Mouse (Mus musculus) layer of hippocampus, adult 9-10 months (tissue): Measurements from ENCODE around the gene Gm20696.

Source experiments
- DNase-seq: peaks from one replicate; pipeline ENCODE4 v3.0.0; 2022; ENCODE audit warnings: low spot score

Gene Gm20696

DNA sequence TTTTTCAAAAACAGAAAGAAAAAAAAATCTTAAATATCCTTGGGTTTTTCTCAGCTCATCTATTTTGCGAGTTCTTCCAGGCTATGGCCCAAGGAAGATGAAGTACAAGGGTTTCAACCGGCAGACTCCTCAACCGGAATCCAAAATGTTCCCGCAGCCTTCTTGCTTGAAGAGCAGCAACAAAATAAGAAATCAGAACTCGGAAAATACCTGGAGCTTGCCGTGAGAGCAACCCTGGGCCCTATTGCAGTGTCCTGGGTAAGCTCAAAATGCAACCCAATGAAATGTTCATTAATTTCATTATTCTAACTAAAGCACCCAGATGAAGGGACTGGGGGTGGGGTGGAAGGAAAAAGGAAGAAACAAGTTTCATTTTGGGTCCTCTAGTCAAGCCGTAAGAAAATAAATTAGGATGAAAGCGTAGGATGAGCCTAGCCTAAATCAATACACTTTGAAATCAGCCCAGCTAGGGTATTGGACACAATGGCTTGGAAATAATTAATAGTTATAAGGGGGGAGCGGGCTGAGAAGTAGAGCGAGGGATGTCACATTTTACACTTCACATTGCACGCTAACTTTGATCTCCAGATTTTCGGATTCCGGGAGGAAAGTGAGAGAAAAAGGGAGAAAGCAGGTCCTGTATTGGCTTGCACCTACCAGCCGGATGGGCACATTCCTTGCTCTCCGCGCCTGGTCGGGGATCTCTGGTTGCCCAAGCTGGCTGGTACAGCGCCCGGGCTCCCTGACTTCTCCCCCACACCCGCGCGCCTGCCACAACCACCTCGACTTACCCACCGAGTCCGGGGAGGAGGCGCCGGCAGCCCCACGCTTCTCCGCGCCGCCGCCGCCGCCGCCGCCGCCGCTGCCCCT, 146.6 kb downstream of the Gm20696 start:
- DNase-seq = no peak

DNA sequence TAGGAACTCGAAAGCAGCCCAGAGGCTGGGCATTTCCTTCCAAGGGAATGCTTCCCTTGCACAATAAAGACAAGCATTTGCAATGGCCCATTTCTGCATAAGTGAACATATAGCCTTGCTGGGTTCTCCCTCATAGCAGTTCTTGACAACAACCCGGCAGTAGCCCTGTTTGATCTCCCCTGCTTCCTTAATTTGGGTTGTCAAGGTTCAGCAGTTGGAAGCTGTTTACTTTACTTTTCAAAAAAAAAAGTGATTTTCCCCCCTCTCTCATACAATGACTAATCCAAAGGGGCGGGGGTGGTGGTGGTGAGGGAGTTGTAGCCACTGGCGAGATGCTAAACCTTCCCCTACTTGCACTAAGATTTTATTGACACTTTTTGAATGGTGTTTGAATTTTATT, 147.5 kb downstream of the Gm20696 start:
- no peak for DNase-seq

DNA sequence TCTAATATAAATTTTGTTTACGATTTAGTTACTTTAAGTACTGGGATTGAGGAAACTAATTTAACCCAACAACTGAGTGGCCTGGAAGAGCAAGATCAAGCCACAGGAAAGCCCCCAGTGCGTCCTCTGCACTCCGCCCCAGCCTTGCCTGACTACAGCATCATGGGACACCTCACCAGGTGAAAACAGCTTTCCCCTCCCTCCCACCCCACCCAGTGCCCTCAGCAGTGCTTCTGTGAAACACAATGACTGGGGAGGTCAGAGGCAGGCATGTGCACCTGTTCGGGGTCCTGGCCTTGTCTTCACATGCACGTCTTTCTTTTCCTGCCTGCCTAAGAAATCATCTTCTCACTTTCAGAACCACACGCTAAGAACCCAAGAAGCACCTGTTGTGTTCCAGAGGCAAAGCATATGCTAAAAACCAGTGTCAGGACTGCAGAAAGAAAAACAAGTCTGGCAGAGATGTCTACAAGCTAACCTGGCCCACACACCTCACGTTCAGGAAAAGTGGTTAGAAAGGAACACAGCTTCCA, 150.9 kb downstream of the Gm20696 start:
- no peak for DNase-seq

DNA sequence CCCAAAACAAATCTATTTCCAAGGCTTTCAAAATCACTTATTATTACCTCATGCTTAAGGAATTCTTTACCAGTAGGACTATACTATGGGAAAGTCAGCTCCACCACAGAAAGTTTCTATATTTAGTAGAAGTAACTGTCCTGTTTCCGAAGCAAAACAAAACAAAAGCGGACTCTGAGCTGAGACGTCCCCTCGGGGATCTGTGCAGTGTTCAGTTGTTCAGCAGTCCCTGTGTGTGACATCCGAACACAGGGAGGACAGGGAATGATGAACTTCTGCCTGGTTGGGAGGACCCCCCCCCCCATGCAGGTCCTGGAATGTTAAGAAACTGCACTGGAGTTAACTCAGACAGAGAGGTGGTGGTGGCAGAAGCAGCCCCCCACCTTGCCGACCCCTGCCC, 154.7 kb downstream of the Gm20696 start:
- no peak for DNase-seq

DNA sequence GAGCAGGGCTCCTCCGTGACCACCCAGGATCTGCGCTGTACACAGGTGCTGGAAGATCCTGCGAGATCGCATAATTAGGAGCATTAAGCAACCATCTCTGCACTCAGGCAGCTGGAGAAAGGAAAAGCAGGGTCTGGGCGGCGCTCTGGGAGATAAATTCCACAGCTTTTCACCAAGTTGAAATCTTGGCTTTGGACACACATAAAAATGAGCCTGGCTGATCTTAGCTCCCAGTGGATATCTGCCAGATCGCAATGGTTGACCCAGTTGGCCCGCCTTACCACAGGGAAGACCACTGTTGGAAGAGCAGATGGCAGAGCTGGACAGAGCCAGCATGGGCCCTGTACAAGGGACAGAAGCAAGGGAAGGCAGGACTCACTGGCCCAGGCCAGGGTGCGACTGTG, 157.4 kb downstream of the Gm20696 start:
- no peak for DNase-seq

DNA sequence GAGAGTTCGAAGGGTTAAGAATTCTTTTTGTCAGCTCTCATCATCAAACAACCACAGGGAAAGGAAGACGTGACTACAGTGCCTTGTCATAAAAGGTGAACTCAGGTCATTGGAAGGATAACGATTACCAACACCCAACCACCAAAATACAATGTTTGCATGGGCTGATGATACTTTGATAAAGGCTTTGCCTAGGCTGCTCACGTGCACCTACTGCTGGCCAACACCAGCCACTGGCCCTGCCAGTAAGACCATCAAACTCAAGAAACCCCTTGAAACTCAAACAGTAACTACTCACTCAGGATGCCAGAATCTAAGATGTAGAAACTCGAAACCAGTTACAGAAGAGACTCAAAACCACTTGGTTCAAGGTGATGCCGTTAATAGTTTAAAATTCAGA, 159.8 kb downstream of the Gm20696 start:
- DNase-seq = no peak

DNA sequence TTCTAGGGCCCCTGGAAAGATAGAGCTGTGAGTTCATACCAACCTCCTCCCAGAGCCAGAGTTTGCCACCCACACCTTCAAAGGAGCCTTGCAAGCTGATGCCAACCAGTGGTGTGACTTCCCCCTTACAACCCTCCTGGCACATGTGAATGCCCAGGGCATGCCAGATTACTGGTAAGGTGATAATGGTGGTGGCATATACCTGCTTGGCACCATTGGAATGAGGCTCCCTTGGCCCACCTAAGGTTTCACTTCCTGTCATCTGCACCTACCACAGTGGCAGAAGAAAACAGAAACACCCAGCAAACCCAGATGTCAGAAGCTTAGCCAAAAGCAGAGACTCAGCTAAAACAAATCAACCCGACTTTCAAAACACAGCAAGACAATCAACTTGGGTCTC, 162.9 kb downstream of the Gm20696 start:
- DNase-seq = no peak

DNA sequence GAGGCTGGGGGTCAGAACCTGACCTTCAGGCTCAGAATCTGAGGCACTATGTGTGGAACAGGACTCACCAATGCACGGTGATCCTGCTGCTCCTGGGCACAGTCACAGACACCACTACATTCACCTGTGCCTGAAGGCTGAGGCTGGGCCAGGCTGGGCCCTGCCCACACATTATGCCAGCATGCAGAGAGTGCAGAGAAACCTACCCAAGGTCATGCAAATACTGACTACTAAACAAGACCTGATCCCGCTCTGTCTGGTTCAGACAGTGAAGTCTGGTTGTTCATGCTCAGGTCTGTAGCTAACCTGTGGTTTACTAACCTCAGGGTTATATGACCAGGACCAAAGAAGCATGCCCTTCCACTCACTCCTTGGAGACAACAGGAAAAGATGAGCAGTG, 163.9 kb downstream of the Gm20696 start:
- DNase-seq = no peak

DNA sequence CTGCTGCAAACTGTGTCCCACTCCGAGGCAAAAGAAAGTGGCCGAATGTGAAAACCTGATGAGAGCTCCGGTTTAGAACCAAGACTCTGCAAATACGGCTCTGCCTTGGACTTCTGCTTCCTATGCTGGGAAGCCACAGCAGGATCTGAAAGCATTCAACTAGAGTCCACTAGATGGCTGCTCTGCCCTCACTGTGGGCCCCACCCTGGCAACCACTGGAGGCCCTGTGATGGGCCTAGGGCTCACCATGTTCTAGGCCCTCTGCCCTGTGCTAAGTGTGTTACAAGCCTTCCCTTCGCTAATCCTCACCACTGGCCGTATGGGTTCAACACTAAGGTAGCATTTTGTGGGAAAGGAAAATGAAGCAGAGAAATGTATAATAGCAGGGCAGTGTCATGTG, 164.3 kb downstream of the Gm20696 start:
- DNase-seq = no peak

DNA sequence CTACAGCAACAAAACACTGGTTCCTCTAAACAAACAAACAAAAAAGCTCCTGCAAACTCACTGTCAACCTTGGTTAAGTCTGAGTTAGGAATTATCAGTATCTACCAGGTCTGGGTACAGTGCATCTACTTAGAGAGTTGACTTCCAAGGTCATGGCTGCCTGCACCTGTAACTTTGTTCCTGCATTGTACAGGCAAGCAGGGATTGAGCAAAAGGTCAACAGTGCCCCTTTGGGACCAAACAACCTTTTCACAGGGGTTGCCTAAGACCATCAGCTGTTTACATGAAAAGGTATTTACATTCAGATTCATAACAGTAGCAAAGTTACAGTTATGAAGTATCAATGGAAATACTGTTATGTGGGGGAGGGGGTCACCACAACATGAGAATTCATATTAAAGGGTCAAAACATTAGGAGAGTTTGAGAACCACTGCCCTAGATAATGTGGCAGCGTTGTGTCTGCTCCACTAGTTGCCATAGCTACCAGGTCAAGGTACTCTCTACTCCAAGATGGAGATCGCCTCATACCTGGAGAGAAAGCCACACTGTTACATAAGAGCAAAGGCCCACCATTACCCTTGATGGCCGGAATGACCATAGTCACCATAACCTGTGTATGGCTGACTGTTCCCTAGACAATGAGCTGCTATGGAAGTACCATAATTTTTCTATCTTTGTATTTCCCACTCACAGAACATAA, 165.9 kb downstream of the Gm20696 start:
- no peak for DNase-seq

DNA sequence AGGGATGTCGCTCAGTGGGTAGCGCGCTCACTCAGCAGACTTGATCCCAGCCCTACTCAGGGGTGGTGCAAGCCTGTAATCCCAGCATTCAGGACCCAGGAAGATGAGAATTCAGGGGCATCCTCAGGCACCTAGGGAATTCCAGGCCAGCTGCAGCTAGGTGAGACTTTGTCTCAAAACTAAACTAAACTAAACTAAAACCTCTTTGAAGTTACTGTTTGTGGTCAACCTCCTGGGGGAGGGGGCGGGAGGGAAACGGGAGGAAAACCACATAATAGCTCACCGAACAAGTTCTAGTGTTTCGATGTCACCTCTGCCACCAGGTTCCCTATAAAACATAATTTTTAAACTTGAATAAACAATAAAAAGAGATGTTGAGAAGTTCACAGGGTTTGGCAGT, 168.5 kb downstream of the Gm20696 start:
- DNase-seq = no peak

DNA sequence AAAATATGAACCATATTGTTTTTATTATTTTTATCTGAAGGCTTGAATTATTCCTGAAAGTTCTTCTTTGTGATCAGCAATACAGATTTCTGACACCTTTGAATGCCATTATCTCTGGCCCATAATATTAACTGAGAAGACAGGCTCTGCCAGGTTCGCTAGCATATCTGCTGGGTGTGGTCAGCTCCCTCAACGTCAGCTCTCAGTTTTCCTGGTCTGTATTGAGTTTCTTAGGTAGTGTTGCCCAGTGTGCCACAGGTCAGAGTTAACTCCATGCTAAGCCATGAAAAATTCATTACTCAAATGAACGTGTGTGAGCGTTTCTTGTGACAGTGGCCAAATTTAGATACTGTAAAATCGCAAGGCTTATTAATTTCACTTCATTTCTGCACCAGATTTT, 170.5 kb downstream of the Gm20696 start:
- DNase-seq = no peak

DNA sequence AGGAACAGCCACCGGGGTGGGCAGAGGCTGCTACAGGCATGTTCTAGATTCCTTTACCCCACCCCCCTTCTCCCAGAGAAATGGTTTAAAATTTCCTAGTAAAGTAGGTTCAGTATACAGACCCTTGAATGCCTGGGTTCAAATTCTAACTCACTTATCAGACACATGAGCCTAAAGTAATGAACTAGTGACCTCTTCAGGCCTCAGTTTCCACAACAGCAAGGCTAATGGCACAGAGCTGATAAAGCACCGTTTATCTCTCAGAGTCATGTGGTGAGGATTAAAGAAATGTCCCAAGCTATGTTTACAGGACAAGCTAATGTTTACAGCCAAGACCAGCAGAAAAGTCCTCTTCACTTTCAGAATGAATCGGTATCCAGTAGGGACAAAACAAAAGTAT, 173.7 kb downstream of the Gm20696 start:
- DNase-seq = no peak

DNA sequence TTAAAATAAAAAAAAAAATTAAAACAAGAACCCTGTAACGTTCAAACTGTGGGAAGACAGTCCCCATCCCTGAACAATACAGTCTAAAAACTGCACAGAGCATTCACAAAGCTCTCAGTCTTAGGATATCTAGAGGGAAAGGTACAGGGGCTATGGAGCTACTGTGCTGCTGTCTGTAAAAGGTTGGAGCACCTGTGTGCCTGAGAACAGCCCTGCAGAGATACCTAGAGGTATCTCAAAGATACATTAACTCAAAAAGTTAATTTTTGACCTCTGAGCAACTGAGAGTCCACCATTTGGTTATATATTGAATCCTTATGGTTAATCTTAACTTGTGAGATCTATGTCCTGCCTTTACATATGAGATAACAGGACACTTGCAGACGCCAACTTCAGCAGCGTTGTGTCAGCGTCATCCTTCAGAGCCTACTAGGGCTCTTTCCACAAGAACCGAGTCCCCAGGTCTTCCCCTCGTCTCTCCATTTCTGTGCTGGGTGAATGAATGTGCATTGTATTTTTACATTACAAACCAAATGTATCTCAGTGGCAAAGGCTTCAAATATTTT, 174.5 kb downstream of the Gm20696 start:
- no peak for DNase-seq

DNA sequence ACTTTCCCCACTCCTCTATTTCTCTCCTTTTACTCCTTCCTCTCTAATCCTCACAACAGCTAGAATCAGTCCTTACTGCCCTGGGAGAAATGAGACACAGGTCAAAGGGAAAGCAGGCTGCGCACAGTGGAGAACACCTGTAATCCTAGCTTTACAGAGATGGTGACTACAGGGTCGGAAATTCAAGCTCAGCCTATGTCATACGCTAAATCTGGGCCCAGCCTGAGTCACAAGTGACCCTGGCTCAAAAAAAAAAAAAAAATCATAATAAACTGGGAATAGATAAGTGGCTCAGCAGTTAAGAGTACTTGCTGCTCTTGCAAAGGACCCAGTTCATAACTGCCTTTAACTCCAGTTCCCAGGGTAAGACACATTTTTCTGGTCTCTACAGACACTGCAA, 175.5 kb downstream of the Gm20696 start:
- DNase-seq = no peak

DNA sequence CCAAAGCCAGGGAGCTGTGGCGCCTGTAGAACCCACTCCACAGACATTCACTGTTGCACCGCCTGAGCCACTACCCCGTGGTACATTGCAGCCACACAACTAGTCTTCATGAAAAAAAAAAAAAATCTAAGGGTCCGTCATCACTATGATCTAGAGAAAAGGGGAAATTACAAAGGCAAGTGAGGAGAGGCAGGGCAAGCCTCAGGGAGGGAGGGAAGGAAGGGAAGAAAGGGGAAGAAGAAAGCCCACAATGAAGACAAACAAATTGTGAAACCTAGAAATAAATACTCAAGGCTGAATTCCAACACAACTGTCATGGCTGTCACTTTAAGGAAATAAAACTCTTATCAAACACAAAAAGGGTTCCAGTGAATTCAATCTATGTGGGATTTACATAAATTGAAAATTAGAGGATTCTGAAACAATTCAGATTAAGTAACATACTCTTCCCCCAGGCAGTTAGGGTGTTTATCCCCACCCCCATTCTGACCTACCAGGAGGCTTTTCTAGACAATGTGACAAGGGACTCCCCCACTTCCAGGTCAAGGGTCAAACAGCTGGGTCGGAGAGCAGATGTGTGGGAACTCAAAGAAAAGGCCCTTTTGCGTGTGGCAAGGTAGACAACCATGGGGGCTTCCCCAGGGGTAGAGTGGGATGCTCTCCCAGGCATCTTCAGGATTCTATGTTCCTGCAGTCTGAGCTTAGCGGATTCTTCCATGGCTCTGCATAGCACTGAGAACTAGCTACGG, 176.5 kb downstream of the Gm20696 start:
- DNase-seq = no peak

DNA sequence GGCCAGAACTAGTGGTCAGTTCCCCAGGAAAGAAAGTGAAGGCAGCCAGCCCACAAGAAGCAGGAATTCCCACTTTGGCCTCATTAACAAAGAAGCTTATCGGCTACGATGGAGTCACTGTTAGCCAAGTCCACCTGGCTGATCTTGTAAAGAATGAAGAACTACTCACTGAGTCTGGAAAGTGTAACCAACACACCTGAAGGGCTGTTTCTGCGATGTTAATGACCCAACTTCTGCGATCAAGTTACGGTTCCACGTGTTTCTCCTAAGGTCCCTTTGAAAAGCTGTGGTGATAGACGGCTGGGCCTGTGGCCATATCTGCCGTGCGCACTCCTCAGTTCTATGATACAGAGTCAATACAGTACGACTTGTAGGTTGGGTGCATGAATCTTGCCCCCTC, 177.2 kb downstream of the Gm20696 start:
- DNase-seq = no peak

DNA sequence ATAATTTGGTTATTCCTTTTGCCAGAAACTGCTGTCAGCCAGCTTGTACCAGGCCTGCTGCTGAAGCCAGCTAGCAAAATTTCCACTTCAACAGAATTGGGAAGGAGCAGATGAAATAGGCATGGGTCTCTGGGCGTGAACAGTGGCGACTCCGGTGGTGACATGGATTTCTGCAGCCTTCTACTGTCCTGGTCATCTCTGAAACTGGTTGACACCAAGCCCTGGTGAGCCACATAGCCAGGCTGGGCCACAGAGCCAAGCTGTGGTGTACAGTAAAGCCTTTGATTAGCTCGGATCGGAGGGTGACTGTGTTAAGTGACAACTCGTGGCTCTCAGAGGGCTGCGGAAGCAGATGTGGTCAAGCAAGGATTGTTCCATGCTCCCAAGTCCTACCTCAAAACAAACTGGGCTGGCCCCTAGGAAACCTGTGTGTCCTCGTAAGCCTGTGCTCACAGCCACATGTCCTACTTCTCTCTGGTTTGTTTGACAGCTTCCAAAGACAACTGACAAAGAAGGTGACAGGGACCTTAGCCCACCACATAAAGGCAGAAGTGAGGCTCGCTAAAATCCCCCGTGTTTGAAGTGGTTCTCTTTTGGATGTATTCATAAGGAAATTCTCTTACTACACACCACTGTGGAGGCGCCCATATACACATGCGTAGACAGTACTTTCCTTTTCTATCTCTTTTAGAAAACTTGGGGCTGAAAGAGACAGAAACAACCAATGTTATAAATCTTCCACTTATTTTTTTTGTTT, 180.5 kb downstream of the Gm20696 start:
- no peak for DNase-seq

DNA sequence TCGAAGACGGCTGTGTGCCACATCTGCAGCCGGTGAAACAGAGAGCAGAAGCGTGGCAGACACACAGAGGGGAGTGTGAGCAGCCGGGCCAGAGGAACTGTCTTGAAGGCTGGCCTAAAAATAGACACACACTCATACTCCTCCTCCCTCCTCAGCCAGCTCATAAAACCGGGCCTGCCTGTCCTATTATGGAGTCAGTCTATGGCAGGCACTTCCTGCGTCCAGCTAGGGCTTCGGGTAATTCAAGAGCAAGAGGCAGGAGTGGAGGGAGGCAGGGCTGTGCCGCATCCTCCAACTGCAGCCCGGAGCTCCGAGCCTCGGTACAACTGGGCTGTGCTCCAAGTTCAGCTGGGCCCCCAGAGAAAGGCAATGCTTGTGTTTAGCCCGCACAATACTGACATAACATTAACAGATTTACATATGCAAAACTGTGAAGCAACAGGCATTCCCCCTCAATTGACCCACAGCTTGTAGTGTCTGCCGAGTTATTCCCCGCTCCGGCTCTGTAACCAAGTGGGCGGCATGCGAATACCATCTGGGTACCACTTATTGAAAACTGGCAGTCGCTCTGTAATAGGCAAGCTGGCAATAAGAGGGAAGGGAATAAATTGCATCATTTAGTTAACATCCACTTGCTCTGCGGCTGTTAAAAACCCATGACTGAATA, 181.2 kb downstream of the Gm20696 start:
- peak; percentile 79 for DNase-seq

DNA sequence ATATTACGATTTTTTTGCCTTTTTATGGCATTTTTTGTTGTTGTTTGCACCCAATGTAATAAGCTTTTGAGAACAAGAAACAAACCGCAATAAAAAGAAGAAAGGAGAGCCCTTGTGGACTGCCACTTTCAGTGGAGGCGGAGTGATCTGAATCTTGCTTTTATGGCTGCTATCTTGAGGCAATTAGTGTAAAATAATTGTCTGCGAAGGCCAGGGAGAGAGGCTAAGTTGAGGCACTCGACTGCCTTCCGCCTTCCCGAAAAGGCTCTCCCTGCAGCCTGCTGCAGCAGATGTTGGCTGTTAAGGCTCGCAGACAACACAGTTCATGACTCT, 181.7 kb downstream of the Gm20696 start:
- DNase-seq = no peak

DNA sequence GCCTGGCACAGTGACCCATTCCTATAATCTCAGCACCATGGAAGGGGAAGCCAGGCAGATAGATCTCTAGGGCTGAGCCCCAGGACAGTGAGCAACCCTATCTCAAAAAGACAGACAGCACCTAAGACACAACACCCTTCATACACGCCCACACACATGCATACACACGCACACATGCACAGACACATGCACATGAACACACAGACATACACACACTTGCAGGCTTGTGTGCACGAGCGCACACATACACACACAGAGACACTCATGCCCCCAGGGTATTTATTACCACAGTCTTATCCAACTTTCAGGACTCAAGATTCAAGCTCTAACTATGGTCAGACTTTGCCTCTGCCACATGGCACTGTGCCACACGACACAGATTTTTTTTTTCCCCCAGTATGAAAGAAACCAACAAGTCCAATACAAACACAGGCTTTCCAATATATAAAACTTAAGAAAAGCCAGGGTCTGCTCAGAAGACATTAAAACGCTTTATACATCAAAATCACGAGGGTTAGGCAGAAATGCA, 182.3 kb downstream of the Gm20696 start:
- DNase-seq = no peak
